Mouse (Mus musculus) heart, adult 2 months (tissue): ENCODE measurements around the gene Rps6ka5.

Experiments
- CTCF ChIP-seq: fragments of 200-600 bp; IDR thresholded peaks from 2 replicates; pipeline ENCODE4 v1.8.1; 2022; ENCODE audit warnings: antibody characterized with exemption, mild to moderate bottlenecking, moderate library complexity
- EP300 ChIP-seq: fragments of 200-500 bp; IDR thresholded peaks from 2 replicates; pipeline ENCODE4 v1.6.1; 2011; ENCODE audit warnings: low read depth, low read length, control low read depth; ENCODE audit not compliant: insufficient read depth
- POLR2A ChIP-seq: fragments of 200-500 bp; IDR thresholded peaks from 2 replicates; pipeline ENCODE4 v1.6.1; 2011; ENCODE audit warnings: mild to moderate bottlenecking, low read depth, low read length, control low read depth; ENCODE audit not compliant: insufficient read depth

DNA sequence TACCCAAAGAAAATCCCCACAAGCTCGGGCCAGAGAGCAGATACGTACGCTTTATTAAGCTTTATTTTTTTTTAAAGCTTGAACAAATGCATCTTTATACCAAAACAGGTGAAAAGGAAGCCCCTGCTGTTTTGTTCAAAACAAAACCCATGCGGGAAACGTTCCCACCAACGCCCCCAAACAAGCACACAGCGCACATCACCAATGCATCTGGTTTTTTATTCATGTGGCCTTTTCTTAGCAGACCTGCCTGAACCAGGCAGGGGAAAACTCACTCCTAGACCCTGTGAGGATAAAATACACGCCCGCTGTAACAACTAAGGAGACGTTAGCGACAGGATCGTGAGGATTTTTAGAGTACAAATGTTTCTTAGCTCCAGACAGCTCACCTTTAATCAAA is 191.8 kb downstream of the Rps6ka5 start:
- TF ChIP-seq CTCF (no peak), POLR2A (no peak), EP300 (no peak)
